ENCODE assay signal across 11 mouse cellular contexts in the genomic region with DNA sequence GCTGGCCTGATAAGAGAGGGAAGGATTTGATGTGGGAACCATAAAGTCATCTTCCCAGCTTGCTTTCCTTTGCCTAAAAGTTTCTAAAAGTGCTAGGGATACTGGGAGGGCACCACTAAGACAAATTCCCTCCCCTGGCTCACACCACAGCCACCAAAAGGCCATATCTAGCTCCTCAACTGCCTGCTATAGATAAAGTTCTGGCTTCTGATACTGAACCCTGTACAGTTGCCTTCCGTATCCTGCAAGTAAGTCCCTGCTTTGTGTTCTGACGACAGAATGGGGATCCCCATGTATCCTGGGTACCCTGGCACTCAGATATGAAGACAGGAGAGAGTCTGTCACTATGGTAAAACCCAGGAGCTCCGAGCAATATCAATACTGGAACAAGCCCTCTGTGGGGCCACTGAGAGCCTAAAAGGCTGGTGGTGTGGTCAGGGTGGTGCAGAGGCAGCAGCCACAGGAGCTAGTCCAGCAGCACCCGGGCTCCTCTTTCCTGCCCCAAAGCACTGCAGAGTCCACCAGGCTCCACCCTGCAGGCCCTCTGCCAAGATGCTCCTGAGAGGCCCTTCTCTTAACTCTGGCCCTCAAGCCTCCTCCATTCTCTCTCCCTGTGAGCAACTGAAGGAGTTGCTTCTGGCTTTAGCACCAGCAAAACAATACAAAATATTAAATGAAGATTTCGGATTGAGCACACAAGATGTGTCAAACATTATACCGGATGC. TPM values are rescaled to one million over a fixed set of nuclear protein-coding genes. Genes with fewer than 3 reads are reported as not detected.
A peak's percentile ranks its signal among the peaks of the same experiment; 100 is the strongest.
DNase-seq lines count a peak whose midpoint lies in the region; ATAC-seq and TF ChIP-seq lines count a peak whose summit lies in the region.
"Had no signal": no experiment of that assay in that cellular context is flagged by ENCODE, and none has a peak within 500 bp of the region (broad histone marks: within the 10 kb centered on the region; RNA-seq: fewer than 3 reads in every experiment).

No protein-coding gene starts in this region.

- H3K27ac ChIP-seq in cortical plate, adult 2 months (ENCODE audit: insufficient read depth, low read length) = peak overlapping the region; percentile 89; the same call in 1 of the 2 replicates
- H3K27ac ChIP-seq in hindbrain, embryonic 16.5 days (ENCODE audit: low read depth, low read length) = peak overlapping the region; percentile 31
- H3K27ac ChIP-seq in midbrain, embryonic 14.5 days (replicated peaks; ENCODE audit: low read depth, low read length) = peak overlapping the region; percentile 83; the same call in 1 of the 2 replicates

- no peak overlapping the region for H3K9ac ChIP-seq in hindbrain, embryonic 16.5 days (ENCODE audit: low read depth, low read length)
- H3K9ac ChIP-seq in midbrain, embryonic 14.5 days (replicated peaks; ENCODE audit: low read length) = no peak overlapping the region

- WGBS in hindbrain, embryonic 16.5 days = 64% methylated on average over 6 of the region's 6 CpGs
- 71% methylated on average over 6 of the region's 6 CpGs for WGBS in midbrain, embryonic 14.5 days

- H3K36me3 ChIP-seq in hindbrain, embryonic 16.5 days (ENCODE audit: control insufficient read depth, insufficient read depth, low read length) = peaks cover 22% of the 10 kb centered on the region
- H3K36me3 ChIP-seq in midbrain, embryonic 14.5 days (ENCODE audit: control insufficient read depth, insufficient read depth, low read length) = peaks cover 30% of the 10 kb centered on the region
- H3K36me3 ChIP-seq: G1E had no signal

- TF ChIP-seq CTCF in cortical plate, adult 2 months (IDR thresholded peaks at IDR 0.05; ENCODE audit: extremely low read depth, insufficient read depth, low read length) = no peak

- H3K9me3 ChIP-seq in hindbrain, embryonic 16.5 days (ENCODE audit: control insufficient read depth, low read length) = no peaks in the 10 kb centered on the region
- H3K9me3 ChIP-seq in midbrain, embryonic 14.5 days (ENCODE audit: control insufficient read depth, low read length) = no peaks in the 10 kb centered on the region
- H3K9me3 ChIP-seq: G1E had no signal

- peaks cover 15% of the 10 kb centered on the region for H3K4me1 ChIP-seq in cortical plate, adult 2 months (ENCODE audit: control insufficient read depth, insufficient read depth, low read length)
- H3K4me1 ChIP-seq in hindbrain, embryonic 16.5 days (ENCODE audit: control insufficient read depth, insufficient read depth, low read depth, low read length) = peaks cover 54% of the 10 kb centered on the region
- peaks cover 57% of the 10 kb centered on the region for H3K4me1 ChIP-seq in midbrain, embryonic 14.5 days (ENCODE audit: control insufficient read depth, insufficient read depth, low read length)

- no peak overlapping the region; the same call in 1 of the 2 replicates for H3K4me3 ChIP-seq in cortical plate, adult 2 months (ENCODE audit: insufficient read depth, low read length)
- no peak overlapping the region for H3K4me3 ChIP-seq in hindbrain, embryonic 16.5 days (ENCODE audit: low read length)
- no peak overlapping the region for H3K4me3 ChIP-seq in midbrain, embryonic 14.5 days (replicated peaks; ENCODE audit: low read depth, low read length)

- H3K4me2 ChIP-seq in hindbrain, embryonic 16.5 days (ENCODE audit: low read length) = no peak overlapping the region
- H3K4me2 ChIP-seq in midbrain, embryonic 14.5 days (ENCODE audit: low read length) = peak overlapping the region; percentile 76

- intact Hi-C loops in heart, postnatal 14 days (cut with DNase I) = no loop called here

- H3K27me3 ChIP-seq in hindbrain, embryonic 16.5 days (replicated peaks; ENCODE audit: control insufficient read depth, insufficient read depth, low read length) = no peaks in the 10 kb centered on the region
- no peaks in the 10 kb centered on the region for H3K27me3 ChIP-seq in midbrain, embryonic 14.5 days (ENCODE audit: control insufficient read depth, insufficient read depth, low read length)

- no peak for TF ChIP-seq POLR2A in cortical plate, adult 2 months (IDR thresholded peaks at IDR 0.05; ENCODE audit: extremely low read depth, insufficient read depth, low read length)

- peak; percentile 38 to 43 for DNase-seq in heart, postnatal 14 days
- no peak for DNase-seq in heart, adult 8-10 months (ENCODE audit: low spot score)
- no peak for DNase-seq in midbrain, embryonic 14.5 days
- no peak for DNase-seq in spleen, adult 18-20 months
- DNase-seq in frontal cortex, postnatal 14 days (ENCODE audit: low spot score in 2 of 2) = no peak
- no peak for DNase-seq in thymus, postnatal 36 days

- no peak for ATAC-seq in hindbrain, embryonic 16.5 days
- ATAC-seq in midbrain, embryonic 14.5 days (ENCODE audit: low FRiP score, low TSS enrichment) = no peak

RNA-seq across cellular contexts. Expression of a gene that starts 8.0 kb away (rescaled TPM):
- total RNA-seq in heart, postnatal 14 days (2021) = 1 to 10 TPM; 1.4 to 1.9 TPM
- 1 to 10 TPM in 2 of 4 experiments, under 1 TPM in 2; 0.26 to 1.5 (median 0.86) TPM for total RNA-seq in heart, adult 8-10 months (2022)
- polyA plus RNA-seq in cortical plate, adult 2 months (2012; rRNA removed) = 4.2 and 4.4 TPM in 2 replicates
- 5.8 and 7.7 TPM in 2 replicates for polyA plus RNA-seq in hindbrain, embryonic 16.5 days (2015; fragmentation: Nextera tagmentation; extraction: Ambion mirVana)
- polyA plus RNA-seq in midbrain, embryonic 14.5 days (2014; fragmentation: Nextera tagmentation; extraction: Ambion mirVana) = 3.9 and 5.6 TPM in 2 replicates

RNA-seq across cellular contexts. Expression of a gene that starts 10.7 kb away (rescaled TPM):
- 1 to 10 TPM; 7.4 to 8.6 TPM for total RNA-seq in heart, postnatal 14 days (2021)
- 1 to 10 TPM; 3.4 to 4.6 (median 3.9) TPM for total RNA-seq in heart, adult 8-10 months (2022)
- polyA plus RNA-seq in cortical plate, adult 2 months (2012; rRNA removed) = 320 and 321 TPM in 2 replicates
- 112 and 130 TPM in 2 replicates for polyA plus RNA-seq in hindbrain, embryonic 16.5 days (2015; fragmentation: Nextera tagmentation; extraction: Ambion mirVana)
- polyA plus RNA-seq in midbrain, embryonic 14.5 days (2014; fragmentation: Nextera tagmentation; extraction: Ambion mirVana) = 62.4 and 117 TPM in 2 replicates
- total RNA-seq: granulocyte monocyte progenitor cell, adult 5-6 weeks; neutrophil, adult 5-6 weeks had no signal

RNA-seq across cellular contexts. Expression of a gene that starts 15.7 kb away (rescaled TPM):
- total RNA-seq in heart, postnatal 14 days (2021) = under 1 TPM; 0.32 to 0.36 TPM
- under 1 TPM in 1 of 4 experiments, not detected in 3; 0.75 TPM for total RNA-seq in heart, adult 8-10 months (2022)
- polyA plus RNA-seq in cortical plate, adult 2 months (2012; rRNA removed) = 0.31 and 0.59 TPM in 2 replicates
- polyA plus RNA-seq in hindbrain, embryonic 16.5 days (2015; fragmentation: Nextera tagmentation; extraction: Ambion mirVana) = 1.7 and 2.3 TPM in 2 replicates
- polyA plus RNA-seq in midbrain, embryonic 14.5 days (2014; fragmentation: Nextera tagmentation; extraction: Ambion mirVana) = 1.5 and 1.6 TPM in 2 replicates
- total RNA-seq: neutrophil, adult 5-6 weeks had no signal
- polyA plus RNA-seq: G1E had no signal

RNA-seq across cellular contexts. Expression of a gene that starts 15.9 kb away (rescaled TPM):
- 10 to 100 TPM; 23.6 to 25.1 TPM for total RNA-seq in heart, postnatal 14 days (2021)
- total RNA-seq in heart, adult 8-10 months (2022) = 10 to 100 TPM; 22.2 to 28.5 (median 25.3) TPM
- 45.5 and 50.3 TPM in 2 replicates for polyA plus RNA-seq in cortical plate, adult 2 months (2012; rRNA removed)
- 43.5 and 45.6 TPM in 2 replicates for polyA plus RNA-seq in hindbrain, embryonic 16.5 days (2015; fragmentation: Nextera tagmentation; extraction: Ambion mirVana)
- 35.4 and 41.6 TPM in 2 replicates for polyA plus RNA-seq in midbrain, embryonic 14.5 days (2014; fragmentation: Nextera tagmentation; extraction: Ambion mirVana)

RNA-seq across cellular contexts. Expression of a gene that starts 43.5 kb away (rescaled TPM):
- 10 to 100 TPM; 20.9 to 26.6 TPM for total RNA-seq in heart, postnatal 14 days (2021)
- 10 to 100 TPM; 22.6 to 35.6 (median 32.8) TPM for total RNA-seq in heart, adult 8-10 months (2022)
- polyA plus RNA-seq in cortical plate, adult 2 months (2012; rRNA removed) = 99.9 and 108 TPM in 2 replicates
- polyA plus RNA-seq in hindbrain, embryonic 16.5 days (2015; fragmentation: Nextera tagmentation; extraction: Ambion mirVana) = 51.4 and 53.2 TPM in 2 replicates
- 33.3 and 33.9 TPM in 2 replicates for polyA plus RNA-seq in midbrain, embryonic 14.5 days (2014; fragmentation: Nextera tagmentation; extraction: Ambion mirVana)

Comparison
In these comparisons a context has a peak if more than half of its experiments do, and no peak if none do; other contexts are left out.
1. DNase-seq: peak in heart, postnatal 14 days (2 of 2); none in heart, adult 8-10 months (single experiment), midbrain, embryonic 14.5 days (single experiment), spleen, adult 18-20 months (0 of 2), frontal cortex, postnatal 14 days (0 of 2) and thymus, postnatal 36 days (0 of 2).
2. H3K27ac ChIP-seq: peak in every context shown above with its lines; median percentile 89 in cortical plate, adult 2 months; 83 in midbrain, embryonic 14.5 days; 31 in hindbrain, embryonic 16.5 days.